Mouse (Mus musculus) neural tube, embryonic 11.5 days (tissue): ENCODE results near the gene Clcn1. TPM values are rescaled to one million over a fixed set of nuclear protein-coding genes. Genes with fewer than 3 reads are reported as not detected.

ENCODE experiments used
- ATAC-seq: fragments of 200-750 bp; cut with Nextera tagmentation; 2 replicates; pipeline ENCODE4 v1.8.0; 2017; ENCODE audit warnings: moderate number of reproducible peaks, mild to moderate bottlenecking, moderate TSS enrichment, moderate library complexity; ENCODE audit not compliant: insufficient read depth, low FRiP score, low TSS enrichment
- DNase-seq: peaks from one replicate; pipeline ENCODE4 v3.0.0-alpha.2; 2015; ENCODE audit warnings: low spot score
- H3K27ac ChIP-seq: fragments of 300-500 bp; sonication (generic); 2 replicates; pipeline ENCODE4 v1.5.1; 2014; ENCODE audit warnings: low read depth, mild to moderate bottlenecking, low read length
- H3K27me3 ChIP-seq: fragments of 300-500 bp; sonication (generic); 2 replicates; pipeline ENCODE4 v1.6.1; 2014; ENCODE audit warnings: mild to moderate bottlenecking, low read length, mixed read lengths; ENCODE audit not compliant: control insufficient read depth, insufficient read depth
- H3K36me3 ChIP-seq: fragments of 300-500 bp; sonication (generic); 2 replicates; pipeline ENCODE4 v1.6.1; 2014; ENCODE audit warnings: mild to moderate bottlenecking, low read length, moderate library complexity, mixed read lengths; ENCODE audit not compliant: control insufficient read depth, insufficient read depth
- H3K4me1 ChIP-seq: fragments of 300-500 bp; sonication (generic); 2 replicates; pipeline ENCODE4 v1.6.1; 2014; ENCODE audit warnings: low read length, mixed read lengths; ENCODE audit not compliant: control insufficient read depth, insufficient read depth
- H3K4me2 ChIP-seq: fragments of 300-500 bp; sonication (generic); 2 replicates; pipeline ENCODE4 v1.6.1; 2014; ENCODE audit warnings: low read depth, mild to moderate bottlenecking, moderate library complexity
- H3K4me3 ChIP-seq: fragments of 300-500 bp; sonication (generic); 2 replicates; pipeline ENCODE4 v1.5.1; 2014; ENCODE audit warnings: low read depth, low read length
- H3K9ac ChIP-seq: fragments of 300-500 bp; sonication (generic); 2 replicates; pipeline ENCODE4 v1.6.1; 2014; ENCODE audit warnings: mild to moderate bottlenecking, low read length
- H3K9me3 ChIP-seq: fragments of 300-500 bp; sonication (generic); 2 replicates; pipeline ENCODE4 v1.6.1; 2016; ENCODE audit warnings: low read length; ENCODE audit not compliant: control insufficient read depth
- WGBS: fragments of 180-500 bp; shearing (Covaris S2); extraction: QIAGEN DNeasy Blood & Tissue Kit; methylation state at CpG from one replicate; pipeline ENCODE4 v1.1.7; 2014; 5-methylcytosine and 5-hydroxymethylcytosine counted together
- polyA plus RNA-seq: library from polyadenylated mRNA; unstranded; fragments of >200 nt; fragmentation: Nextera tagmentation; extraction: Ambion mirVana; gene quantifications from 2 replicates; pipeline ENCODE4 v1.2.1, GENCODE M21; 2014

Clcn1 gene
- polyA plus RNA-seq, 1 experiment from 2014 or later, result 1.7 TPM

- DNase-seq (peak; percentile 64), ATAC-seq (peak; percentile 76)
- peaks cover 2% of the 10 kb centered on the region; the same call in 1 of the 2 replicates for H3K4me1 ChIP-seq
- peak overlapping the region; percentile 76 for H3K9ac ChIP-seq
- peak overlapping the region; percentile 66 for H3K4me3 ChIP-seq
- WGBS, result 0% methylated on average over 18 of the region's 32 CpGs
- H3K9me3 ChIP-seq, result no peaks in the 10 kb centered on the region
- H3K27ac ChIP-seq, result peak overlapping the region; percentile 82
- H3K36me3 ChIP-seq, result no peaks in the 10 kb centered on the region
- peak overlapping the region; percentile 93 for H3K4me2 ChIP-seq
- H3K27me3 ChIP-seq, result peaks cover 3% of the 10 kb centered on the region; the same call in 1 of the 2 replicates
Measured at GRCm38 (mm10) chr6:42324067-42324481, 37.6 kb downstream of the Clcn1 start.

GRCm38 (mm10) chr6:42324482-42325267, 38.2 kb downstream of the Clcn1 start, which contains the start of gene Fam131b:
Gene Fam131b (minus strand): TSS chr6:42324643.
- ATAC-seq, result peak; percentile 90
- peak; percentile 83 for DNase-seq
- under 1% methylated on average over 29 of the region's 68 CpGs for WGBS
- Histone ChIP-seq H3K9me3 (no peaks in the 10 kb centered on the region), H3K4me2 (peak within 1 kb of the TSS; percentile 93), H3K4me1 (peaks cover 2% of the 10 kb centered on the region; the same call in 1 of the 2 replicates), H3K4me3 (peak within 1 kb of the TSS; percentile 66), H3K36me3 (no peaks in the 10 kb centered on the region), H3K9ac (peak within 1 kb of the TSS; percentile 76), H3K27ac (peak within 1 kb of the TSS; percentile 82), H3K27me3 (peaks cover 3% of the 10 kb centered on the region; the same call in 1 of the 2 replicates)

- H3K4me1 ChIP-seq, result peaks cover 2% of the 10 kb centered on the region; the same call in 1 of the 2 replicates
- H3K9me3 ChIP-seq, result no peaks in the 10 kb centered on the region
- H3K27me3 ChIP-seq, result peaks cover 3% of the 10 kb centered on the region; the same call in 1 of the 2 replicates
- no peaks in the 10 kb centered on the region for H3K36me3 ChIP-seq
- H3K9ac ChIP-seq, result peak overlapping the region; percentile 76
- H3K4me3 ChIP-seq, result peak overlapping the region; percentile 66
- DNase-seq, result peak; percentile 81
- WGBS, result 3% methylated on average over 7 of the region's 7 CpGs
- H3K27ac ChIP-seq, result no peak overlapping the region; the same call in 1 of the 2 replicates
- ATAC-seq, result peak; percentile 18; the same call in 1 of the 2 replicates
- peak overlapping the region; percentile 93 for H3K4me2 ChIP-seq
Measured at GRCm38 (mm10) chr6:42325268-42325609, 38.8 kb downstream of the Clcn1 start.

- no peak overlapping the region for H3K27ac ChIP-seq
- DNase-seq (no peak), ATAC-seq (no peak)
- H3K9me3 ChIP-seq, result no peaks in the 10 kb centered on the region
- H3K4me2 ChIP-seq, result no peak overlapping the region
- 95% methylated on average over 3 of the region's 3 CpGs for WGBS
- no peaks in the 10 kb centered on the region for H3K36me3 ChIP-seq
- peaks cover 2% of the 10 kb centered on the region; the same call in 1 of the 2 replicates for H3K4me1 ChIP-seq
- no peak overlapping the region for H3K9ac ChIP-seq
- H3K27me3 ChIP-seq, result peaks cover 3% of the 10 kb centered on the region; the same call in 1 of the 2 replicates
- no peak overlapping the region for H3K4me3 ChIP-seq
Measured at GRCm38 (mm10) chr6:42326509-42326908, 40.0 kb downstream of the Clcn1 start.

- no peaks in the 10 kb centered on the region for H3K9me3 ChIP-seq
- H3K27me3 ChIP-seq, result no peaks in the 10 kb centered on the region
- no peak overlapping the region for H3K27ac ChIP-seq
- no peak overlapping the region for H3K4me3 ChIP-seq
- DNase-seq (no peak), ATAC-seq (no peak)
- no peaks in the 10 kb centered on the region for H3K36me3 ChIP-seq
- H3K9ac ChIP-seq, result no peak overlapping the region
- H3K4me2 ChIP-seq, result no peak overlapping the region
- WGBS, result 86% methylated on average over 3 of the region's 3 CpGs
- no peaks in the 10 kb centered on the region for H3K4me1 ChIP-seq
Measured at GRCm38 (mm10) chr6:42328757-42329156, 42.3 kb downstream of the Clcn1 start.

- DNase-seq (no peak), ATAC-seq (no peak)
- 75% methylated on average over 3 of the region's 3 CpGs for WGBS
- no peaks in the 10 kb centered on the region for H3K9me3 ChIP-seq
- no peak overlapping the region for H3K4me3 ChIP-seq
- H3K4me2 ChIP-seq, result no peak overlapping the region
- no peak overlapping the region for H3K9ac ChIP-seq
- no peaks in the 10 kb centered on the region for H3K27me3 ChIP-seq
- H3K36me3 ChIP-seq, result no peaks in the 10 kb centered on the region
- no peaks in the 10 kb centered on the region for H3K4me1 ChIP-seq
- no peak overlapping the region for H3K27ac ChIP-seq
Measured at GRCm38 (mm10) chr6:42330216-42330615, 43.7 kb downstream of the Clcn1 start.

GRCm38 (mm10) chr6:42330946-42331345, 44.5 kb downstream of the Clcn1 start:
- no peak overlapping the region for H3K9ac ChIP-seq
- H3K27ac ChIP-seq, result no peak overlapping the region
- no peaks in the 10 kb centered on the region for H3K27me3 ChIP-seq
- DNase-seq (no peak), ATAC-seq (no peak)
- no peaks in the 10 kb centered on the region for H3K9me3 ChIP-seq
- H3K36me3 ChIP-seq, result no peaks in the 10 kb centered on the region
- WGBS, result 92% methylated on average over 3 of the region's 3 CpGs
- H3K4me3 ChIP-seq, result no peak overlapping the region
- no peak overlapping the region for H3K4me2 ChIP-seq
- no peaks in the 10 kb centered on the region for H3K4me1 ChIP-seq

- H3K9ac ChIP-seq, result no peak overlapping the region
- DNase-seq, result no peak
- H3K27ac ChIP-seq, result no peak overlapping the region
- no peak overlapping the region for H3K4me2 ChIP-seq
- H3K9me3 ChIP-seq, result no peaks in the 10 kb centered on the region
- H3K4me3 ChIP-seq, result no peak overlapping the region
- ATAC-seq, result no peak
- no peaks in the 10 kb centered on the region for H3K4me1 ChIP-seq
- H3K27me3 ChIP-seq, result no peaks in the 10 kb centered on the region
- H3K36me3 ChIP-seq, result no peaks in the 10 kb centered on the region
- WGBS, result 87% methylated on average over 2 of the region's 2 CpGs
Measured at GRCm38 (mm10) chr6:42339189-42339588, 52.7 kb downstream of the Clcn1 start.

- Histone ChIP-seq H3K36me3 (no peaks in the 10 kb centered on the region), H3K27me3 (no peaks in the 10 kb centered on the region), H3K27ac (no peak overlapping the region), H3K4me2 (no peak overlapping the region), H3K4me3 (no peak overlapping the region), H3K9ac (no peak overlapping the region), H3K4me1 (no peaks in the 10 kb centered on the region), H3K9me3 (no peaks in the 10 kb centered on the region)
- 84% methylated on average over 5 of the region's 5 CpGs for WGBS
- ATAC-seq (no peak), DNase-seq (no peak)
Measured at GRCm38 (mm10) chr6:42339981-42340380, 53.5 kb downstream of the Clcn1 start.
